Comparison of ENCODE assay signal across 13 mouse cellular contexts in the genomic region with DNA sequence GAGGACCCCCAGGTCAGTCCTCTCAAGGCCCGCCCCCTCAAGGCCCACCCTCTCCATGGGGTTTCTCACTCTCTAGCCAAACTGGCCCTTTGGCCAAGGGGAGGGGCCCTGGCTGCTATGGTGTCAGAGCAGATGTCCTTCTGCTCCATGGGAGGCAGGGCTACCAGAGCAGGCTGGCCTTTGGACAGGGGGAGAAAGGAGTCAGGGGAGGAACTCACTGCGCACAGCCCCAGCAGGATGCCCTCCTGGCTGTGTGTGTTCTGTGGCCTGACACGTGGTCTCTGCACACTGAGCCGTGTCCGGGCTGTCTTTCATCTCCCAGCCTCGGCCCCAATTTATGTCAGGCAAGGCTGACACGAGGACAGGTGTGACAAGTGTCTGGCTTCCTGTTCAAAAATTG. TPM values are rescaled to one million over a fixed set of nuclear protein-coding genes. Genes with fewer than 3 reads are reported as not detected.
DNase-seq lines count a peak whose midpoint lies in the region; TF ChIP-seq lines count a peak whose summit lies in the region.
"Had no signal": no experiment of that assay in that cellular context is flagged by ENCODE, and none has a peak within 500 bp of the region (broad histone marks: within the 10 kb centered on the region; RNA-seq: fewer than 3 reads in every experiment).

No protein-coding gene starts in this region.

- DNase-seq in layer of hippocampus, adult 2 months (ENCODE audit: low spot score in 2 of 2), result no peak
- no peak for DNase-seq in layer of hippocampus, adult 9-10 months (ENCODE audit: low spot score)
- peak; percentile 75 to 78 for DNase-seq in cerebellum, adult 18-20 months
- peak; percentile 93 for DNase-seq in kidney, adult 11 months
- peak; percentile 65 for DNase-seq in liver
- no peak for DNase-seq in urinary bladder, postnatal 14 days (ENCODE audit: low spot score)
- DNase-seq in layer of hippocampus, adult 18-20 months (ENCODE audit: low spot score in 2 of 2), result no peak
- no peak for DNase-seq in frontal cortex, postnatal 10 days (ENCODE audit: low spot score in 2 of 2)
- DNase-seq: adrenal gland, adult 8-10 months; B cell, adult 2 months; embryo, embryonic 11 days; heart, postnatal 4 days had no signal

- no peak overlapping the region for H3K4me3 ChIP-seq in layer of hippocampus, adult 2 months
- H3K4me3 ChIP-seq: forebrain, embryonic 12.5 days had no signal

- no peak for TF ChIP-seq CTCF in layer of hippocampus, adult 2 months (conservative IDR thresholded peaks at IDR 0.05)

- peak overlapping the region; percentile 95 for H3K27ac ChIP-seq in layer of hippocampus, adult 2 months
- H3K27ac ChIP-seq: forebrain, embryonic 12.5 days had no signal

RNA-seq across cellular contexts. Expression of gene Rtn4r, which starts 8.6 kb away (rescaled TPM):
- total RNA-seq in layer of hippocampus, adult 2 months (2021), result 100 to 1,000 TPM; 106 to 111 TPM
- 100 to 1,000 TPM; 108 to 117 TPM for total RNA-seq in layer of hippocampus, adult 18-20 months (2021)

RNA-seq across cellular contexts. Expression of gene Prodh, which starts 46.0 kb away (rescaled TPM):
- 10 to 100 TPM; 45.1 to 48.2 TPM for total RNA-seq in layer of hippocampus, adult 2 months (2021)
- 10 to 100 TPM; 41.1 to 45.8 TPM for total RNA-seq in layer of hippocampus, adult 18-20 months (2021)

Comparison
In these comparisons a context has a peak if more than half of its experiments do, and no peak if none do; other contexts are left out.
1. DNase-seq: peak in cerebellum, adult 18-20 months (2 of 2), kidney, adult 11 months (single experiment) and liver (single experiment); none in layer of hippocampus, adult 2 months (0 of 2), layer of hippocampus, adult 9-10 months (single experiment), urinary bladder, postnatal 14 days (single experiment), layer of hippocampus, adult 18-20 months (0 of 2) and frontal cortex, postnatal 10 days (0 of 2).